12 mouse cellular contexts compared by ENCODE assay signal in genomic region chr4:64148989-64149463, GRCm38 (mm10).
DNase-seq lines count a peak whose midpoint lies in the region; ATAC-seq lines count a peak whose summit lies in the region.
"Had no signal": no experiment of that assay in that cellular context is flagged by ENCODE, and none has a peak within 500 bp of the region (broad histone marks: within the 10 kb centered on the region; RNA-seq: fewer than 3 reads in every experiment).

No protein-coding gene starts in this region.

- H3K9ac ChIP-seq in forebrain, embryonic 14.5 days (ENCODE audit: low read length), result no peak overlapping the region
- no peak overlapping the region for H3K9ac ChIP-seq in midbrain, embryonic 14.5 days (replicated peaks; ENCODE audit: low read length)
- H3K9ac ChIP-seq in liver, embryonic 12.5 days, result no peak overlapping the region

- H3K27ac ChIP-seq in forebrain, embryonic 14.5 days (ENCODE audit: low read depth, low read length), result no peak overlapping the region
- no peak overlapping the region for H3K27ac ChIP-seq in midbrain, embryonic 14.5 days (replicated peaks; ENCODE audit: low read depth, low read length)
- no peak overlapping the region for H3K27ac ChIP-seq in liver, embryonic 12.5 days
- H3K27ac ChIP-seq: heart, embryonic 10.5 days had no signal

- ATAC-seq in cerebellum, adult (ENCODE audit: insufficient number of reproducible peaks, low FRiP score, low TSS enrichment), result no peak
- ATAC-seq in forebrain, embryonic 14.5 days, result peak; percentile 84
- ATAC-seq in midbrain, embryonic 14.5 days (ENCODE audit: low FRiP score, low TSS enrichment), result peak; percentile 69
- ATAC-seq in liver, embryonic 12.5 days, result no peak

- WGBS in forebrain, embryonic 14.5 days, result 21% methylated on average over 5 of the region's 5 CpGs
- whole genome bisulfite sequencing in midbrain, embryonic 14.5 days, result 18% methylated on average over 5 of the region's 5 CpGs
- WGBS in liver, embryonic 12.5 days (ENCODE audit: insufficient replicate concordance), result 65% methylated on average over 5 of the region's 5 CpGs

- no peaks in the 10 kb centered on the region for H3K36me3 ChIP-seq in forebrain, embryonic 14.5 days (ENCODE audit: control insufficient read depth, insufficient read depth, low read length)
- H3K36me3 ChIP-seq in midbrain, embryonic 14.5 days (ENCODE audit: control insufficient read depth, insufficient read depth, low read length), result no peaks in the 10 kb centered on the region
- no peaks in the 10 kb centered on the region for H3K36me3 ChIP-seq in liver, embryonic 12.5 days
- H3K36me3 ChIP-seq: heart, embryonic 10.5 days had no signal

- H3K4me3 ChIP-seq in forebrain, embryonic 14.5 days (ENCODE audit: low read depth, low read length), result no peak overlapping the region
- no peak overlapping the region for H3K4me3 ChIP-seq in midbrain, embryonic 14.5 days (replicated peaks; ENCODE audit: low read depth, low read length)
- no peak overlapping the region for H3K4me3 ChIP-seq in liver, embryonic 12.5 days
- H3K4me3 ChIP-seq: heart, embryonic 10.5 days had no signal

- DNase-seq in cerebellum, adult 11-12 months, result peak; percentile 10
- DNase-seq in forebrain, embryonic 14.5 days (ENCODE audit: low spot score), result peak; percentile 86
- peak; percentile 25 to 75 for DNase-seq in layer of hippocampus, postnatal 14 days (ENCODE audit: low spot score in 2 of 2)
- DNase-seq in midbrain, embryonic 14.5 days, result peak; percentile 74
- DNase-seq in gastrocnemius, postnatal 36 days, result no peak
- DNase-seq in thymus, postnatal 10 days (ENCODE audit: low spot score in 2 of 2), result no peak
- DNase-seq: cerebellum, postnatal 36 days; kidney, postnatal 25 days; thymus, postnatal 36 days had no signal

- no peak overlapping the region for H3K4me2 ChIP-seq in forebrain, embryonic 14.5 days (ENCODE audit: low read length)
- H3K4me2 ChIP-seq in midbrain, embryonic 14.5 days (ENCODE audit: low read length), result no peak overlapping the region
- H3K4me2 ChIP-seq in liver, embryonic 12.5 days, result no peak overlapping the region

- H3K27me3 ChIP-seq in forebrain, embryonic 14.5 days (replicated peaks; ENCODE audit: control insufficient read depth, insufficient read depth, low read length), result no peaks in the 10 kb centered on the region
- no peaks in the 10 kb centered on the region for H3K27me3 ChIP-seq in midbrain, embryonic 14.5 days (ENCODE audit: control insufficient read depth, insufficient read depth, low read length)
- H3K27me3 ChIP-seq in liver, embryonic 12.5 days (replicated peaks), result no peaks in the 10 kb centered on the region

- intact Hi-C loops in gastrocnemius, postnatal 36 days (cut with DNase I), result no loop called here

- no peaks in the 10 kb centered on the region for H3K9me3 ChIP-seq in forebrain, embryonic 14.5 days (replicated peaks; ENCODE audit: control insufficient read depth, low read length)
- no peaks in the 10 kb centered on the region for H3K9me3 ChIP-seq in midbrain, embryonic 14.5 days (ENCODE audit: control insufficient read depth, low read length)
- no peaks in the 10 kb centered on the region for H3K9me3 ChIP-seq in liver, embryonic 12.5 days (replicated peaks)
- H3K9me3 ChIP-seq: heart, embryonic 10.5 days had no signal

- H3K4me1 ChIP-seq in forebrain, embryonic 14.5 days (ENCODE audit: control insufficient read depth, insufficient read depth, low read length), result peaks cover 10% of the 10 kb centered on the region; the same call in 1 of the 2 replicates
- H3K4me1 ChIP-seq in midbrain, embryonic 14.5 days (ENCODE audit: control insufficient read depth, insufficient read depth, low read length), result 0 out of 2 replicates have a peak, but pooled peaks cover 4% of the 10 kb centered on the region
- no peaks in the 10 kb centered on the region for H3K4me1 ChIP-seq in liver, embryonic 12.5 days
- H3K4me1 ChIP-seq: heart, embryonic 10.5 days had no signal

Comparison
In these comparisons a context has a peak if more than half of its experiments do, and no peak if none do; other contexts are left out.
1. DNase-seq: peak in cerebellum, adult 11-12 months (single experiment), forebrain, embryonic 14.5 days (single experiment), layer of hippocampus, postnatal 14 days (2 of 2) and midbrain, embryonic 14.5 days (single experiment); none in gastrocnemius, postnatal 36 days (0 of 2) and thymus, postnatal 10 days (0 of 2).
2. ATAC-seq: peak in forebrain, embryonic 14.5 days (single experiment) and midbrain, embryonic 14.5 days (single experiment); none in cerebellum, adult (single experiment) and liver, embryonic 12.5 days (single experiment).